Mouse (Mus musculus): ENCODE measurements around the gene Eif2b2.

Eif2b2 gene

GRCm38 (mm10) chr12:85219236-85219904 is at the start of gene Eif2b2:
Gene Eif2b2 (plus strand): TSS chr12:85219481.
- peak; percentile 91 to 94 for DNase-seq

GRCm38 (mm10) chr12:85169877-85170276 is 49.4 kb upstream of the Eif2b2 start:
- no peak for DNase-seq

GRCm38 (mm10) chr12:85170284-85170947 is 48.9 kb upstream of the Eif2b2 start:
- no peak for DNase-seq

- no peak for DNase-seq
Measured at GRCm38 (mm10) chr12:85170948-85171307, 48.4 kb upstream of the Eif2b2 start.

GRCm38 (mm10) chr12:85174016-85174415 is 45.3 kb upstream of the Eif2b2 start:
- no peak for DNase-seq

- no peak for DNase-seq
Measured at GRCm38 (mm10) chr12:85175087-85175675, 44.1 kb upstream of the Eif2b2 start.

GRCm38 (mm10) chr12:85175926-85176845 is 43.1 kb upstream of the Eif2b2 start:
- no peak for DNase-seq

- DNase-seq, result peak; percentile 59 to 69
Measured at GRCm38 (mm10) chr12:85176846-85177523, 42.3 kb upstream of the Eif2b2 start.

- DNase-seq, result no peak
Measured at GRCm38 (mm10) chr12:85177740-85178239, 41.5 kb upstream of the Eif2b2 start, which contains the start of gene Pgf. Gene Pgf (minus strand): TSS chr12:85177790.

GRCm38 (mm10) chr12:85178294-85178693 is 41.0 kb upstream of the Eif2b2 start:
- DNase-seq, result no peak

- no peak for DNase-seq
Measured at GRCm38 (mm10) chr12:85181475-85182344, 37.6 kb upstream of the Eif2b2 start.

- DNase-seq, result no peak
Measured at GRCm38 (mm10) chr12:85182345-85182643, 37.0 kb upstream of the Eif2b2 start.

GRCm38 (mm10) chr12:85182898-85183297 is 36.4 kb upstream of the Eif2b2 start:
- no peak for DNase-seq

GRCm38 (mm10) chr12:85184118-85184517 is 35.2 kb upstream of the Eif2b2 start:
- DNase-seq, result no peak

- DNase-seq, result no peak
Measured at GRCm38 (mm10) chr12:85185810-85186209, 33.5 kb upstream of the Eif2b2 start.

GRCm38 (mm10) chr12:85186361-85186760 is 32.9 kb upstream of the Eif2b2 start:
- no peak for DNase-seq

GRCm38 (mm10) chr12:85190290-85190689 is 29.0 kb upstream of the Eif2b2 start:
- no peak for DNase-seq

- peak; percentile 73 to 87 for DNase-seq
Measured at GRCm38 (mm10) chr12:85192461-85193108, 26.7 kb upstream of the Eif2b2 start.

GRCm38 (mm10) chr12:85193146-85193545 is 26.1 kb upstream of the Eif2b2 start:
- peak in 1 of 2 experiments; percentile 46 for DNase-seq

- DNase-seq, result no peak
Measured at GRCm38 (mm10) chr12:85193923-85194622, 25.2 kb upstream of the Eif2b2 start.

Data from thymus, postnatal 36 days (tissue).